Mouse (Mus musculus) heart, postnatal 14 days (tissue): Measurements from ENCODE around the gene Spata31d1a. TPM values are rescaled to one million over a fixed set of nuclear protein-coding genes. Genes with fewer than 3 reads are reported as not detected.
"Not testable (repeated sequence)": the region's sequence is repeated elsewhere in the genome, so short reads cannot be mapped to it uniquely, and the experiment has no call there.

Experiments used
- DNase-seq, 2 experiments: peaks; one replicate each; pipeline ENCODE4 v3.0.0; 2021 to 2022
- intact Hi-C: fragments of 180-260 bp; cut with DNase I; formaldehyde crosslinking; loops from one replicate; pipeline ENCODE4 v1.15.1; 2025
- long read RNA-seq, 2 experiments: library from polyadenylated mRNA; stranded (forward); transcript quantifications; one replicate each; pipeline ENCODE4 v2.0.0; 2021
- total RNA-seq, 2 experiments: library from RNA; stranded (reverse); gene quantifications; 2 replicates each; pipeline ENCODE4 v1.2.3; 2021

Gene Spata31d1a
- not detected for total RNA-seq
- long read RNA-seq, experiment 1 = 0 reads
- long read RNA-seq, experiment 2 = 0 reads

DNA sequence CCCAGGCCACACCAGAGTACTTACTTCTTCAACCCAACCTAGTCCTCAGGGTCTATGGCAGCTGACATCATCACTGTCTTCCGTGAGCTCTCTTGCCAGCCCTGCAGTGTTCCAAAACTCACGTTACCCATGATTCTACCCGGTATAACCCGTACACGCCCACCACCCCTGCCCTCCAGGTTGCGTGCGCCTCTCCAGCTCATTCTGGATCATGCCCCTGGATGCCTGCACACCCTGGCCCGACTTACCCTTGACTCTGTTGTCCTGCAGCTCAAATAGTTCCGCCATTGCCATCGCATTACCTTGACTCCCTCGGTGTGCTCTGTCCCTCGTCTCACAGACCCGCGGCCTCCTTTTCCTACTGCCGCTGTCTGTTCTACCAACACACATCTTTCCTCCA is at the start of gene Spata31d1a:
TSS of gene Spata31d1a (minus strand) at position 101 of the 400 bp plus-strand sequence.
- no peak for DNase-seq
- intact Hi-C loops = no loop called here

DNA sequence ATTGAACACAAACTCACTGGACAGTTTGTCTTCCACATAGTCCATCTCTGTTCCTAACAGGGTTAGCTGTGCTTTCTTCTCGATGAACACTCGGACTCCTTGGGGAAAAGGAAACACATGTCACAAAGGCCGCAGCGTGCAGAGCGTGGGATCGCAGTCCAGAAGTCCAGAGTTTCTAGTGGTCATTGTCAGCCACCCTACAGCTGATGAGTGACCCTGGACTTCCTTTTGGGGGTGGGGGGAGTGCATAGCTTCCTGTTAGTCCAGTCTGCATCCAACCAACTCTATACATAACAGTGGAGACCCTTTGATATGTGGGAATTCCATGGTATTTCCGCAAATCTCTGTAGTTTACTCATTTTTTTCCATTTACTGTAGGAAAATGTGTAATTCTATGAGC is 46.8 kb upstream of the Spata31d1a start:
- DNase-seq = no peak
- intact Hi-C loops = no loop called here

GRCm38 (mm10) chr13:59750310-59750709 is 40.2 kb upstream of the Spata31d1a start:
- intact Hi-C loops = no loop called here

GRCm38 (mm10) chr13:59746711-59747110 is 36.6 kb upstream of the Spata31d1a start, which contains the start of gene 1700014D04Rik:
1700014D04Rik (minus strand) TSS chr13:59746752.
- intact Hi-C loops = no loop called here

More at GRCm38 (mm10) chr13:59750310-59750709, 40.2 kb upstream of the Spata31d1a start:
- DNase-seq = no peak

GRCm38 (mm10) chr13:59746164-59746563 is 36.0 kb upstream of the Spata31d1a start:
- intact Hi-C loops = no loop called here
- DNase-seq = no peak

More at GRCm38 (mm10) chr13:59746711-59747110, 36.6 kb upstream of the Spata31d1a start, which contains the start of gene 1700014D04Rik:
- DNase-seq = no peak

- intact Hi-C loops = no loop called here
- no peak for DNase-seq
These were observed 35.3 kb upstream of the Spata31d1a start for GRCm38 (mm10) chr13:59745462-59745861.

DNA sequence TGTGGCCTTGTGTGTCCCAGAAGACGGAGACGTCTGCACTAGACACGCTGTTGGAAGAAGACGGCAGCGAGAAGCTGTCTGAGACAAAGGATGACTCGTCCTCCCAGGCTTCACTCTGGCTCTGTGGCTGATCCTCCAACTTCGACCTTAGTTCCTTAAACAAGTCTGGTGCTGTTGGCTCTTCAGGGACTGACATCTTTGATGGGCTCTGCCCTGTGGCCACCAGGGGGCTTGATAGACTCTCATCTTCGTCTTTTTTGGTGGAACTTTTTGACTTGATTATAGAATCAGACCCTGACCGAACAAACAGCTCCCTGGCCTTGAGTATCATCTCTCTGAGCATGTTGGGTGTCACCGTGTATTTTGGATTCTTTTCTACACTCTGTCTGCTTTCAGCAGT is 31.6 kb upstream of the Spata31d1a start:
- intact Hi-C loops = no loop called here
- DNase-seq = peak; percentile 21 to 44

GRCm38 (mm10) chr13:59741096-59741495 is 31.0 kb upstream of the Spata31d1a start:
- peak; percentile 61 for DNase-seq
- intact Hi-C loops = no loop called here

- no peak for DNase-seq
These were observed 29.3 kb upstream of the Spata31d1a start for GRCm38 (mm10) chr13:59739397-59739796.

DNA sequence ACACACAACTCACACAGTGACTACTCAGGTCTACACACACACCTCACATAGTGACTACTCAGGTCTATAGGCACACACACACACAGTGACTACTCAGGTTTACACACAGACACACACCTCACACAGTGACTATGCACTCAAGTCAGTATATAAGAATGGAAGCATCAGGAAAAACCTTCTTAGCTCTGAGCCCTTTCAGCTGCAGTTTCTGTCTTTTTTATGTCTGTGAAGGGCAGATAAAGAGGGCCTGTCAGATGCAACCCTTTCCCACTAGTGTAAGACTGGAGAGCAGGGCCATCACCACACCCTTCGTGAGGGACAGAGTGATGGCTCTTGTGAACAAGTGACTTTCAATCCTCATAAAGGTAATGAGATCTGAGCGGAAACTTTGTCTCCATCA is 28.3 kb upstream of the Spata31d1a start:
- intact Hi-C loops = no loop called here
- DNase-seq = no peak

More at GRCm38 (mm10) chr13:59739397-59739796, 29.3 kb upstream of the Spata31d1a start:
- intact Hi-C loops = no loop called here

GRCm38 (mm10) chr13:59735190-59735589 is 25.1 kb upstream of the Spata31d1a start:
- DNase-seq = no peak
- intact Hi-C loops = no loop called here

GRCm38 (mm10) chr13:59734347-59734746 is 24.2 kb upstream of the Spata31d1a start:
- intact Hi-C loops, DNase-seq: not testable (repeated sequence)

DNA sequence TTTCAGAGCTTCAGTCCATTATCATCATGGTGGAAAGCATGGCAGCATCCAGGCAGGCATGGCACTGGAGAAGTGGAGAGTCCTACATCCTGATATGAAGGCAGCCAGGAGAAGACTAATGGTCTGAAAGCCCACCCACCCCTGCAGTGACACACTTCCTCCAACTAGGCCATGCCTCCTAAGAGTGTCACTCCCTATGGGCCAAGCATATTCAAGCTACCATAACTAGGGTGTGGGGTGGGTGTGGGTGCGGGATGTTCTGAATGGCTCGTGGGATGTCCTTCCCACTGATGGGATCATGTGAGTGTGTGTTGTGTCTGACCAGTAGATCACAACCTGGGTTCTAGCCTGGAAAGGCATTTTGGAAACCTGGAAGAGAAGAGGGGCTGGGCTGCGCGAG is 23.8 kb upstream of the Spata31d1a start:
- DNase-seq = no peak
- intact Hi-C loops = no loop called here

DNA sequence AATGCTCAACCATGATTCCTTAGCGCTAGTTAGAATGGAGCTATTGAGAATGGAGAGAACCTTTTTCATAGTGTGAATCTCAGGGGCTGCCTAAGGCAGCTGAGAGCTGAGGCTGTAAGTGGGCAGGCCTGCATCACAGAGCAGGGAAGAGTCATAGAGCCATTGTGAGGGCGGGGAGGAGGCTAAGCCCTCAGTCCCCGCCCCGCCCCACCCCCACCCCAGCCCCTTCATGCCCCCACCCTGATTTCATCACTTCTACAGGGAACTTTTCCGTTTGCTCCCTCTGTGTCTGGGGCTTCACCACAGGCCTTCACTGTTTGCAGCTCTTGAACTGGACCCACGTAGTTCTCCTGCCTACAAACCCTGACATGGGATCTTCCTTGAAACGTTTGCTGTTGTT is 21.5 kb upstream of the Spata31d1a start, which contains the start of gene Spata31d1d:
TSS of gene Spata31d1d (minus strand) at position 101 of the 400 bp plus-strand sequence.
- intact Hi-C loops = no loop called here
- DNase-seq = no peak

DNA sequence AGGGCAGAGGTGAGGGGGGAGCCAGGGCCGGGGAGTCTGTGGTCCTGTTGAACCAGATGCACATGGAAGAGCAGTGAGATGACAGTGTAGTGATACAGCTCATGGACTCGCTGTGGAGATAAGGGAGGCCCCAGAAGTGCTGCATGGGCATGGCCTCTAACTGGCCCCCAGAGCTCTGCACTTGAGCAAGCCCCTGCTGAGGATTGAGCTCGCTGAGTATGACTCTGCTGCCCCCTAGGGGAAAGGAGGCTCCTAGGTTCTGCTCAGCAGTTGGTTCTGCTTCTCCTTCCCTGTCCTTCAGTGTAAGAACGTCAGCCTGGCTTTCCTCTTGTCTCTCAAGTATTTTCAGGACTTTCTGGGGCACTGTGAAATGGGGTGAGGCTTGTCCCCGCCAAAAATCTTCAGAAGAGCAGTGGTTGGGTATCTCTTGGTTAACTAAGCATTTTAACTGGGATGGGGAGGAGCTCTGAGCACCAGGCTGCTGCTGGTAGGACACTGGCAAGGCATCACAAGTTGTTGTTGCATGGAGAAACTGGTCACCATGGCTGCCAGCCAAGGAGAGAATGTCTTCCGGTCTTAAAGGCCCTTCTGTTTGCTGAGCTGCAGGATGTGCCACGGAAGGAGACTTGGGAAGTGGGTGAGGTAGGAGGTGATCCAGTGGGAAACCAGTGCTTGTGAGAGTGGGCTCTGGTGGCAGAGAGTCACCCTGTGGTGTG is 18.4 kb upstream of the Spata31d1a start:
- peak; percentile 81 to 91 for DNase-seq
- intact Hi-C loops = loop anchor here (5.0 to 10.0 kb wide), 4 partner anchors 91 to 1084 kb away; no protein-coding TSS in a partner anchor

- intact Hi-C loops = loop anchor here (5.0 to 10.0 kb wide), 4 partner anchors 89 to 1082 kb away; no protein-coding TSS in a partner anchor
- DNase-seq = no peak
These were observed 16.2 kb upstream of the Spata31d1a start for GRCm38 (mm10) chr13:59726139-59726867.

- intact Hi-C loops = loop anchor here (10.0 kb wide), 1 partner anchor 1077 kb away; no protein-coding TSS in a partner anchor
- not testable (repeated sequence) for DNase-seq
These were observed 12.0 kb upstream of the Spata31d1a start for GRCm38 (mm10) chr13:59722089-59722488.

GRCm38 (mm10) chr13:59719475-59719874 is 9.3 kb upstream of the Spata31d1a start:
- DNase-seq = no peak
- intact Hi-C loops = no loop called here

- intact Hi-C loops = not testable (repeated sequence)
- peak; percentile 19 to 22 for DNase-seq
These were observed 8.8 kb upstream of the Spata31d1a start for GRCm38 (mm10) chr13:59718857-59719440.

DNA sequence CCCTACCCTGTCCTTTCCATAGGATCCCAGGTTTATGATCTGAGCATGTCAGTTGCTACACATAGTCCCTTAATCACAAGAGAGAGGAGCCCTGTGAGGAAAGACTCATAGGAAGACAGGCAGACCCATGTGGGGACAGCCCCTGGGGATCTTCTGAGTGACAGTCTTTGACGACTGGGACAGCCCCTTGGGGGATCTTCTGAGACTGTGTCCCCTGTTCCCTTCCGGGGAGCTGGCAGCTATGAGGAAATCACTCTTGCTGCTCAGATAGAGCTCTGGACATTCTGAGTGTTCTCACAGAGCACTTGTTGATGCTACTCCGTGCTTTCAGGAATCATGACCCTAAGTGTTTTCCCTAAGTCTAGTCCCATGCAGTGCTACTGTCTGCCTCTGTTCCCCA is 3.6 kb upstream of the Spata31d1a start:
- intact Hi-C loops = no loop called here
- no peak for DNase-seq

- intact Hi-C loops, DNase-seq: not testable (repeated sequence)
These were observed 1.9 kb upstream of the Spata31d1a start, which contains the start of gene Spata31d1b for GRCm38 (mm10) chr13:59711984-59712383. Spata31d1b (plus strand) TSS chr13:59712284.
